Mouse (Mus musculus): ENCODE results near the gene Mpp4. TPM values are rescaled to one million over a fixed set of nuclear protein-coding genes. Genes with fewer than 3 reads are reported as not detected.

Gene Mpp4
- total RNA-seq (2015) = 0.68 and 1.2 TPM in 2 replicates
- total RNA-seq (2017) = 0.42 and 1.0 TPM in 2 replicates

GRCm38 (mm10) chr1:59163030-59163461, at the start of gene Mpp4:
Gene Mpp4, minus strand, starts transcription at chr1:59163389.
- peak; percentile 90 for ATAC-seq (replicated peaks; ENCODE audit: poor library complexity)

- no peak for ATAC-seq (replicated peaks; ENCODE audit: poor library complexity)
Observed at GRCm38 (mm10) chr1:59212951-59213350, 49.8 kb upstream of the Mpp4 start.

GRCm38 (mm10) chr1:59212076-59212779, 49.0 kb upstream of the Mpp4 start:
- ATAC-seq (replicated peaks; ENCODE audit: poor library complexity) = no peak

GRCm38 (mm10) chr1:59211651-59212050, 48.5 kb upstream of the Mpp4 start:
- no peak for ATAC-seq (replicated peaks; ENCODE audit: poor library complexity)

- no peak for ATAC-seq (replicated peaks; ENCODE audit: poor library complexity)
Observed at GRCm38 (mm10) chr1:59208331-59208730, 45.1 kb upstream of the Mpp4 start.

GRCm38 (mm10) chr1:59204489-59204888, 41.3 kb upstream of the Mpp4 start:
- no peak for ATAC-seq (replicated peaks; ENCODE audit: poor library complexity)

GRCm38 (mm10) chr1:59202367-59202766, 39.2 kb upstream of the Mpp4 start:
- no peak for ATAC-seq (replicated peaks; ENCODE audit: poor library complexity)

- no peak for ATAC-seq (replicated peaks; ENCODE audit: poor library complexity)
Observed at GRCm38 (mm10) chr1:59201561-59201960, 38.4 kb upstream of the Mpp4 start.

- no peak for ATAC-seq (replicated peaks; ENCODE audit: poor library complexity)
Observed at GRCm38 (mm10) chr1:59200960-59201359, 37.8 kb upstream of the Mpp4 start.

GRCm38 (mm10) chr1:59194979-59195378, 31.8 kb upstream of the Mpp4 start:
- ATAC-seq (replicated peaks; ENCODE audit: poor library complexity) = 0 out of 2 replicates have a peak, but pooled peaks have one; percentile 34

- ATAC-seq (replicated peaks; ENCODE audit: poor library complexity) = no peak
Observed at GRCm38 (mm10) chr1:59187786-59188185, 24.6 kb upstream of the Mpp4 start.

- ATAC-seq (replicated peaks; ENCODE audit: poor library complexity) = no peak
Observed at GRCm38 (mm10) chr1:59186317-59186716, 23.1 kb upstream of the Mpp4 start.

- ATAC-seq (replicated peaks; ENCODE audit: poor library complexity) = no peak
Observed at GRCm38 (mm10) chr1:59185410-59185809, 22.2 kb upstream of the Mpp4 start.

GRCm38 (mm10) chr1:59183045-59183444, 19.9 kb upstream of the Mpp4 start:
- ATAC-seq (replicated peaks; ENCODE audit: poor library complexity) = peak; percentile 97

- ATAC-seq (replicated peaks; ENCODE audit: poor library complexity) = no peak
Observed at GRCm38 (mm10) chr1:59182373-59182772, 19.2 kb upstream of the Mpp4 start.

- ATAC-seq (replicated peaks; ENCODE audit: poor library complexity) = no peak
Observed at GRCm38 (mm10) chr1:59180003-59180402, 16.8 kb upstream of the Mpp4 start.

GRCm38 (mm10) chr1:59178401-59178800, 15.2 kb upstream of the Mpp4 start:
- ATAC-seq (replicated peaks; ENCODE audit: poor library complexity) = no peak

GRCm38 (mm10) chr1:59174514-59175373, 11.6 kb upstream of the Mpp4 start:
- ATAC-seq (replicated peaks; ENCODE audit: poor library complexity) = no peak

- peak; percentile 61 for ATAC-seq (replicated peaks; ENCODE audit: poor library complexity)
Observed at GRCm38 (mm10) chr1:59173023-59173422, 9.8 kb upstream of the Mpp4 start.

GRCm38 (mm10) chr1:59171875-59172274, 8.7 kb upstream of the Mpp4 start:
- ATAC-seq (replicated peaks; ENCODE audit: poor library complexity) = peak; percentile 53

- no peak for ATAC-seq (replicated peaks; ENCODE audit: poor library complexity)
Observed at GRCm38 (mm10) chr1:59170290-59170689, 7.1 kb upstream of the Mpp4 start.

GRCm38 (mm10) chr1:59169586-59169985, 6.4 kb upstream of the Mpp4 start:
- ATAC-seq (replicated peaks; ENCODE audit: poor library complexity) = no peak
